Mouse (Mus musculus) lung, embryonic 14.5 days (tissue): ENCODE results near the gene Bfar. TPM values are rescaled to one million over a fixed set of nuclear protein-coding genes. Genes with fewer than 3 reads are reported as not detected.
"Not testable (repeated sequence)": the region's sequence is repeated elsewhere in the genome, so short reads cannot be mapped to it uniquely, and the experiment has no call there.

Experiments used
- ATAC-seq: fragments of 200-750 bp; cut with Nextera tagmentation; 2 replicates; pipeline ENCODE4 v1.8.0; 2017; ENCODE audit warnings: mild to moderate bottlenecking, moderate TSS enrichment, moderate library complexity; ENCODE audit not compliant: insufficient read depth
- DNase-seq: peaks from one replicate; pipeline ENCODE4 v3.0.0-alpha.2; 2015
- H3K27ac ChIP-seq: fragments of 300-500 bp; sonication (generic); 2 replicates; pipeline ENCODE4 v1.5.1; 2014; ENCODE audit warnings: low read depth, mild to moderate bottlenecking, moderate library complexity
- H3K27me3 ChIP-seq: fragments of 300-500 bp; sonication (generic); 2 replicates; pipeline ENCODE4 v1.6.1; 2014; ENCODE audit warnings: low read length, control low read depth; ENCODE audit not compliant: insufficient read depth
- H3K36me3 ChIP-seq: fragments of 300-500 bp; sonication (generic); 2 replicates; pipeline ENCODE4 v1.6.1; 2014; ENCODE audit warnings: control low read depth; ENCODE audit not compliant: insufficient read depth
- H3K4me1 ChIP-seq: fragments of 300-500 bp; sonication (generic); 2 replicates; pipeline ENCODE4 v1.6.1; 2014; ENCODE audit warnings: antibody characterized with exemption, control low read depth; ENCODE audit not compliant: insufficient read depth
- H3K4me2 ChIP-seq: fragments of 300-500 bp; sonication (generic); 2 replicates; pipeline ENCODE4 v1.6.1; 2014; ENCODE audit warnings: mild to moderate bottlenecking
- H3K4me3 ChIP-seq: fragments of 300-500 bp; sonication (generic); 2 replicates; pipeline ENCODE4 v1.5.1; 2014; ENCODE audit warnings: low read depth, low read length
- H3K9ac ChIP-seq: fragments of 300-500 bp; sonication (generic); 2 replicates; pipeline ENCODE4 v1.6.1; 2014
- H3K9me3 ChIP-seq: fragments of 300-500 bp; sonication (generic); 2 replicates; pipeline ENCODE4 v1.6.1; 2016; ENCODE audit warnings: low read depth, low read length, control low read depth
- CTCF ChIP-seq: IDR thresholded peaks from 2 replicates; pipeline ENCODE4 v1.5.1; 2016; ENCODE audit warnings: antibody characterized with exemption, low read depth
- WGBS: fragments of 180-500 bp; shearing (Covaris S2); extraction: QIAGEN DNeasy Blood & Tissue Kit; methylation state at CpG from one replicate; pipeline ENCODE4 v1.1.7; 2014; 5-methylcytosine and 5-hydroxymethylcytosine counted together
- polyA plus RNA-seq: library from polyadenylated mRNA; unstranded; fragments of >200 nt; fragmentation: Nextera tagmentation; extraction: Ambion mirVana; gene quantifications from 2 replicates; pipeline ENCODE4 v1.2.1, GENCODE M21; 2014

Bfar gene
- polyA plus RNA-seq = 41.2 and 42.2 TPM in 2 replicates

- Histone ChIP-seq H3K27ac (peak within 1 kb of the TSS; percentile 92), H3K9me3 (no peaks in the 10 kb centered on the region), H3K4me1 (0 out of 2 replicates have a peak, but pooled peaks cover 4% of the 10 kb centered on the region), H3K9ac (peak within 1 kb of the TSS; percentile 92), H3K36me3 (peaks cover 5% of the 10 kb centered on the region), H3K4me3 (peak within 1 kb of the TSS; percentile 97), H3K27me3 (no peaks in the 10 kb centered on the region), H3K4me2 (peak within 1 kb of the TSS; percentile 75)
- TF ChIP-seq CTCF = no peak
- ATAC-seq (peak; percentile 92), DNase-seq (peak; percentile 98)
- WGBS = under 1% methylated on average over 54 of the region's 54 CpGs
These were observed at the start of gene Bfar, which contains the start of gene 3110001I22Rik for GRCm38 (mm10) chr16:13671685-13672385. Bfar (plus strand) TSS chr16:13671858. 3110001I22Rik (plus strand) TSS chr16:13671929.

GRCm38 (mm10) chr16:13628345-13628744 lies 43.3 kb upstream of the Bfar start:
- H3K9ac ChIP-seq = no peak overlapping the region
- TF ChIP-seq CTCF = peak; percentile 66
- WGBS = 41% methylated on average over 5 of the region's 5 CpGs
- DNase-seq (peak; percentile 68), ATAC-seq (0 out of 2 replicates have a peak, but pooled peaks have one; percentile 31)
- H3K36me3 ChIP-seq = peaks cover 36% of the 10 kb centered on the region
- H3K9me3 ChIP-seq = no peaks in the 10 kb centered on the region
- no peak overlapping the region for H3K27ac ChIP-seq
- H3K27me3 ChIP-seq = no peaks in the 10 kb centered on the region
- no peak overlapping the region for H3K4me2 ChIP-seq
- H3K4me3 ChIP-seq = no peak overlapping the region
- no peaks in the 10 kb centered on the region for H3K4me1 ChIP-seq

GRCm38 (mm10) chr16:13638198-13638597 lies 33.5 kb upstream of the Bfar start:
- peaks cover 47% of the 10 kb centered on the region for H3K36me3 ChIP-seq
- 49% methylated on average over 2 of the region's 2 CpGs for WGBS
- H3K4me2 ChIP-seq, H3K9ac ChIP-seq, H3K9me3 ChIP-seq, H3K27ac ChIP-seq, H3K27me3 ChIP-seq, DNase-seq, H3K4me1 ChIP-seq, ATAC-seq, H3K4me3 ChIP-seq: not testable (repeated sequence)
- TF ChIP-seq CTCF = peak; percentile 21; the same call in 1 of the 2 replicates

GRCm38 (mm10) chr16:13639508-13639907 lies 32.1 kb upstream of the Bfar start:
- Histone ChIP-seq H3K4me1 (no peaks in the 10 kb centered on the region), H3K4me2 (no peak overlapping the region), H3K9me3 (no peaks in the 10 kb centered on the region), H3K4me3 (no peak overlapping the region), H3K27me3 (no peaks in the 10 kb centered on the region), H3K36me3 (peaks cover 48% of the 10 kb centered on the region), H3K27ac (no peak overlapping the region), H3K9ac (no peak overlapping the region)
- no peak for TF ChIP-seq CTCF
- DNase-seq = no peak
- no peak for ATAC-seq
- WGBS = 83% methylated on average over 5 of the region's 5 CpGs

- no peak overlapping the region for H3K9ac ChIP-seq
- H3K9me3 ChIP-seq = no peaks in the 10 kb centered on the region
- H3K4me1 ChIP-seq = no peaks in the 10 kb centered on the region
- H3K4me3 ChIP-seq = no peak overlapping the region
- H3K27me3 ChIP-seq = no peaks in the 10 kb centered on the region
- H3K27ac ChIP-seq = no peak overlapping the region
- peak; percentile 43 for TF ChIP-seq CTCF
- H3K4me2 ChIP-seq = no peak overlapping the region
- peak; percentile 16 for DNase-seq
- 77% methylated on average over 7 of the region's 7 CpGs for WGBS
- ATAC-seq = no peak
- H3K36me3 ChIP-seq = peaks cover 47% of the 10 kb centered on the region
These were observed 31.6 kb upstream of the Bfar start for GRCm38 (mm10) chr16:13640064-13640463.

- Histone ChIP-seq H3K9ac (no peak overlapping the region), H3K4me2 (no peak overlapping the region), H3K4me1 (no peaks in the 10 kb centered on the region), H3K27ac (no peak overlapping the region), H3K4me3 (no peak overlapping the region), H3K36me3 (peaks cover 42% of the 10 kb centered on the region), H3K9me3 (no peaks in the 10 kb centered on the region), H3K27me3 (no peaks in the 10 kb centered on the region)
- no peak for TF ChIP-seq CTCF
- ATAC-seq (no peak), DNase-seq (no peak)
- 87% methylated on average over 3 of the region's 3 CpGs for whole genome bisulfite sequencing
These were observed 27.2 kb upstream of the Bfar start for GRCm38 (mm10) chr16:13644474-13644873.

GRCm38 (mm10) chr16:13645930-13646329 lies 25.7 kb upstream of the Bfar start:
- Histone ChIP-seq H3K27me3 (no peaks in the 10 kb centered on the region), H3K4me3 (no peak overlapping the region), H3K4me1 (no peaks in the 10 kb centered on the region), H3K9ac (no peak overlapping the region), H3K36me3 (peaks cover 46% of the 10 kb centered on the region), H3K9me3 (no peaks in the 10 kb centered on the region), H3K27ac (no peak overlapping the region), H3K4me2 (no peak overlapping the region)
- TF ChIP-seq CTCF = no peak
- ATAC-seq = no peak
- whole genome bisulfite sequencing = 72% methylated on average over 4 of the region's 4 CpGs
- DNase-seq = no peak
